Mouse (Mus musculus) colon, adult 2 months (tissue): Measurements from ENCODE around the gene Klra6. TPM values are rescaled to one million over a fixed set of nuclear protein-coding genes. Genes with fewer than 3 reads are reported as not detected.

Experiments used
- polyA plus RNA-seq: library from polyadenylated mRNA; depleted of rRNA; stranded (reverse); fragments of >200 nt; gene quantifications from 2 replicates; pipeline ENCODE4 v1.2.3, GENCODE M21; 2012; rRNA removed

Klra6 gene
- not detected in 2 replicates for polyA plus RNA-seq

DNA sequence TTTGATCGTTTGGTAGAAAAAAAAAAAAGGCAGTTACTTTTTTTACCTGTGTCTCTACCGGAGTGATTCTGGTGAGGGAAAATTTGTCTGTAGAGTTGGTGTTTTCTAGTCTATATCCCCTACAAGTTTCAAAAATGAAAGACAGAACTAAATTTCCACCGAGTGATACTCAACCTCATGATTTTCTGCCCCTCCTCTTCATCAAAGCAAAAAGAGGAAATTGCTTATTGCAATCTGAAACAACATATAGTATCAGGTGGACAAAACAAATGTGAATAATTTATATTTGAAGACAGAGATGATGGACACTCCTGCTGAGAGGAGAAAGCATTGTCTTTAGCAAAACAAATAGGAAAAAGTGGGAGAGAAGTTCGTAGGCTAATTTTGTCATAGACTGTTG, at the start of gene Klra6:
Klra6 (minus strand) TSS at position 101 of the 400 bp plus-strand sequence.

DNA sequence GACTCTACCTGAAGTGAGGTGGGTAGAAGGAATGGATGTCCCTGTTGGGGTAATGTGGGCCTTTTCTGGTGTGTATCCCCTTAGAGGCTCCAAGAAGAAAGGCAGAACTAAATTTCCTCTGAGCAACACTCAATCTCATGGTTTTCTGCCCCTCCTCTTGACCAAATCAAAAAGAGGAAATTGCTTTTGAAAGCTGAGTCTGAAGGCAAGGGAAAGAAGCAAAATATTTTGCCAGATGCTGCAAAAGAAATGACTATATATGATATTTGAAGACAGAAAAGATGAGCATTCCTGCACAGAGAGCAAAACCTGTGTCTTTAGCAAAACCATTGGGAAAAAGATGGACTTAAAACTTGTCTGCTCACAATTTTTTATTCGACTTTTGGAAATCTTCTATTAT, 40.4 kb upstream of the Klra6 start, which contains the start of gene Klra4:
Klra4 (minus strand) TSS at position 101 of the 400 bp plus-strand sequence.

Other genes with a start within 250 kb of the Klra6 start
- not detected in 2 replicates for gene Gm156, start 242.7 kb downstream of the Klra6 start, polyA plus RNA-seq
- not detected in 2 replicates for gene Gm17631, start 164.3 kb downstream of the Klra6 start, polyA plus RNA-seq
- 0.13 TPM in 1 of 2 replicates, not detected in the other for gene Klra17, start 150.3 kb downstream of the Klra6 start, polyA plus RNA-seq
- not detected in 2 replicates for gene Klra5, start 109.3 kb downstream of the Klra6 start, polyA plus RNA-seq
- not detected in 2 replicates for gene Klra4, start 40.3 kb upstream of the Klra6 start, polyA plus RNA-seq
- gene Klra8, start 102.9 kb upstream of the Klra6 start, polyA plus RNA-seq: not detected in 2 replicates
- gene Klra9, start 166.2 kb upstream of the Klra6 start, polyA plus RNA-seq: not detected in 2 replicates
- not detected in 2 replicates for gene Klra7, start 206.4 kb upstream of the Klra6 start, polyA plus RNA-seq